ENCODE assay signal across 15 mouse cellular contexts in the genomic region with DNA sequence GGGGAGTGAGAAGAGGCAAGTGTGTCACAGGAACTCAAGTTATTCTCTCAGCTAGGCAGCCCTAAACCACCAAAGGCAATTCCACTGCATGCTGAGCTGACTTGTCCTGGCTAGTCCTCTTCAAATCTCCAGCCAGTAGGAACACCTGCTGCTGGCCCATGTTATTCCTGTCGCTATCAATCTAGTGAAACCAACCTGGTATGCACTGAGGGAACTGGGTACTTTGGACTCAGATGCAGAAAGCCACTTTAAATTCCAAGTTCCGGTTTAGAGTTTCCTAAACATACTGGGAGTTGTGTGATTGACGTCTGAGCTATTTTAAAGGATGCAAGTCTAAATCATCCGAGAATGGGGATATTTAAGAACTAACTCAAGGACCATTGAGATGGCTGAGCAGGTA.
"Had no signal": no experiment of that assay in that cellular context is flagged by ENCODE, and none has a peak within 500 bp of the region (broad histone marks: within the 10 kb centered on the region; RNA-seq: fewer than 3 reads in every experiment).

No protein-coding gene starts in this region.

- DNase-seq: kidney, adult 2 months; kidney, postnatal 14 days; lung, embryonic 14.5 days; lung, postnatal 10 days; lung, postnatal 4 days; spleen, adult 18-20 months; thymus, adult 18-20 months; thymus, postnatal 36 days had no signal

- H3K9me3 ChIP-seq: kidney, embryonic 15.5 days; limb, embryonic 15.5 days; liver, embryonic 12.5 days; megakaryocyte, embryonic 14.5 days; midbrain, embryonic 13.5 days had no signal

- H3K4me3 ChIP-seq: kidney, embryonic 15.5 days; left cerebral cortex, adult 2 months; limb, embryonic 15.5 days; liver, embryonic 12.5 days; megakaryocyte, embryonic 14.5 days; midbrain, embryonic 13.5 days; neural tube, embryonic 12.5 days had no signal

- H3K36me3 ChIP-seq: kidney, embryonic 15.5 days; limb, embryonic 15.5 days; liver, embryonic 12.5 days; midbrain, embryonic 13.5 days; neural tube, embryonic 12.5 days had no signal

- H3K9ac ChIP-seq: kidney, embryonic 15.5 days; limb, embryonic 15.5 days; liver, embryonic 12.5 days; lung, embryonic 14.5 days; midbrain, embryonic 13.5 days; neural tube, embryonic 12.5 days had no signal

- H3K27ac ChIP-seq: kidney, embryonic 15.5 days; left cerebral cortex, adult 2 months; limb, embryonic 15.5 days; liver, embryonic 12.5 days; midbrain, embryonic 13.5 days; neural tube, embryonic 12.5 days had no signal

- ATAC-seq: liver, embryonic 12.5 days; midbrain, embryonic 13.5 days had no signal

- H3K4me2 ChIP-seq: kidney, embryonic 15.5 days; limb, embryonic 15.5 days; liver, embryonic 12.5 days; lung, embryonic 14.5 days; midbrain, embryonic 13.5 days; neural tube, embryonic 12.5 days had no signal
